Mouse (Mus musculus): ENCODE results near the gene Lrp8. TPM values are rescaled to one million over a fixed set of nuclear protein-coding genes. Genes with fewer than 3 reads are reported as not detected.

Gene Lrp8
- total RNA-seq, 1 experiment: 8.3 TPM

- Histone ChIP-seq H3K4me1 (ENCODE audit: control insufficient read depth in 2 of 2, insufficient read depth in 2 of 2, low read length in 2 of 2, poor library complexity in 1 of 2) (peaks cover 0 to 2% of the 10 kb centered on the region in 2 experiments; a peak in 1 of 4 replicates), H3K4me3 (ENCODE audit: insufficient read depth in 1 of 2, low read depth in 1 of 2, low read length in 2 of 2, poor library complexity in 1 of 2, severe bottlenecking in 1 of 2) (peak overlapping the region; percentile 60 to 78), H3K27ac (ENCODE audit: insufficient read depth, low read depth, low read length, poor library complexity, severe bottlenecking) (no peak overlapping the region), H3K36me3 (ENCODE audit: control insufficient read depth, insufficient read depth, low read length, poor library complexity, severe bottlenecking) (no peaks in the 10 kb centered on the region), H3K9ac (ENCODE audit: insufficient read depth, low read depth, low read length, poor library complexity, severe bottlenecking) (peak overlapping the region; percentile 62), H3K9me3 (ENCODE audit: control insufficient read depth, insufficient read depth, low read depth, low read length) (no peaks in the 10 kb centered on the region)
- in situ Hi-C loops (cut with MboI; ENCODE audit: low sequenced_read_pairs in 2 of 2, unreplicated experiment in 2 of 2): no loop called here
- TF ChIP-seq ZNF384 (IDR thresholded peaks at IDR 0.05; ENCODE audit: low read depth, low read length) (no peak), ZC3H11A (IDR thresholded peaks at IDR 0.05; ENCODE audit: borderline replicate concordance, low read depth, low read length) (no peak), CHD2 (IDR thresholded peaks at IDR 0.05; ENCODE audit: low read depth, low read length) (no peak), HCFC1 (IDR thresholded peaks at IDR 0.05; ENCODE audit: borderline replicate concordance, insufficient read depth, low read length) (no peak), MAFK (IDR thresholded peaks at IDR 0.05; ENCODE audit: insufficient read depth, low read depth, low read length) (no peak)
- DNase-seq (ENCODE audit: low read depth, low spot score): no peak
Observed at GRCm38 (mm10) chr4:107822936-107823411, 20.9 kb downstream of the Lrp8 start.

DNA sequence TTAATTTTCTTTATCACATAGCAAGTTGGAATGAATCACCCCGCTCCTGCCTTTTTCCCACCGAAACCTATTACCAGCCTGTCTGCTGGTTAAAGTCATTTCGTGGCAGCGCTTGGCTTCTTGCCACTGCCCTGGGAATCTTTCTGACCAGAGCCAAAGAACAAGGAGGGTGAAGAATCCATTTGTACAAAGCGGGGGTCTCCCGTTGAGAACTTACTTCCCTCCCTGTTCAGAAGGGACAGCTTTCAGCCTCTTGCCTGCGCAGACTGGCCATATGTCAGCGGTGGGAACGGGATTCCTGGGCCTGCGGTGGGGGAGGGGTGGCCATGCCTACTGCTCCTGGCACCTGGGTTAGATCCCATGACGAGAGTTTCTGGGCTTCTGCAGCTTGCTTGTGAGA, 21.4 kb downstream of the Lrp8 start:
- Histone ChIP-seq H3K9ac (ENCODE audit: insufficient read depth, low read depth, low read length, poor library complexity, severe bottlenecking) (no peak overlapping the region), H3K27ac (ENCODE audit: insufficient read depth, low read depth, low read length, poor library complexity, severe bottlenecking) (no peak overlapping the region), H3K4me1 (ENCODE audit: control insufficient read depth in 2 of 2, insufficient read depth in 2 of 2, low read length in 2 of 2, poor library complexity in 1 of 2) (peaks cover 0 to 2% of the 10 kb centered on the region in 2 experiments; a peak in 1 of 4 replicates), H3K36me3 (ENCODE audit: control insufficient read depth, insufficient read depth, low read length, poor library complexity, severe bottlenecking) (no peaks in the 10 kb centered on the region), H3K4me3 (ENCODE audit: insufficient read depth in 1 of 2, low read depth in 1 of 2, low read length in 2 of 2, poor library complexity in 1 of 2, severe bottlenecking in 1 of 2) (no peak overlapping the region), H3K9me3 (ENCODE audit: control insufficient read depth, insufficient read depth, low read depth, low read length) (no peaks in the 10 kb centered on the region)
- in situ Hi-C loops (cut with MboI; ENCODE audit: low sequenced_read_pairs in 2 of 2, unreplicated experiment in 2 of 2): no loop called here
- TF ChIP-seq MAFK (IDR thresholded peaks at IDR 0.05; ENCODE audit: insufficient read depth, low read depth, low read length) (no peak), ZNF384 (IDR thresholded peaks at IDR 0.05; ENCODE audit: low read depth, low read length) (no peak), CHD2 (IDR thresholded peaks at IDR 0.05; ENCODE audit: low read depth, low read length) (no peak), HCFC1 (IDR thresholded peaks at IDR 0.05; ENCODE audit: borderline replicate concordance, insufficient read depth, low read length) (no peak), ZC3H11A (IDR thresholded peaks at IDR 0.05; ENCODE audit: borderline replicate concordance, low read depth, low read length) (no peak)
- DNase-seq (ENCODE audit: low read depth, low spot score): no peak

DNA sequence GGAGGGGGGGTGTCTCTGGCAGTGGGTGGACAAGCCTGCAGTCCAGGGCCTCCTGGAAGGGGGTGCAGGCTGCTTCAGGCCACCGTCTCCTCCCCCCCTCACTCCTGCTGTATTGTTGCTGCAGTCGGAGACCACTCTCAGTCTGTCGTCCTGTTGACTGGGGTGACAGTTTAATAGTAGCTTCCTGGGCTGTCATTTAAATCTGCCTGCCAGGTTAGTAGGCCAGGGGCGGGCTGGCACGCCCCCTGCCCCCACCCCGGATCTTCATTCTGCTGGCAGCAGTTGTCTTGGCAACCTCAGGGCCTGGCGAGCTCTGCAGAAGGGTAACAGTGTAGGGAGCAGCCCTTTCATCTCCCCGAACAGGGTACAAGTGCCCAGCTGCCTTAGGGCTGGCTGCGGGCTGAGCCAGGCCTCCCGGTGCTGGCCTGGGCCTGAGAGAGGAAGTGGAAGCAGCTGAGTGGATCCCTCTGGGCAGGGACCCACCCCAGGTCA, 26.7 kb downstream of the Lrp8 start:
- H3K4me1 ChIP-seq (ENCODE audit: control insufficient read depth in 2 of 2, insufficient read depth in 2 of 2, low read length in 2 of 2, poor library complexity in 1 of 2): no peaks in the 10 kb centered on the region; a peak in 1 of 4 replicates
- no peak for DNase-seq (ENCODE audit: low read depth, low spot score)
- H3K9me3 ChIP-seq (ENCODE audit: control insufficient read depth, insufficient read depth, low read depth, low read length): no peaks in the 10 kb centered on the region
- TF ChIP-seq MAFK (IDR thresholded peaks at IDR 0.05; ENCODE audit: insufficient read depth, low read depth, low read length): no peak
- no peak for TF ChIP-seq ZC3H11A (IDR thresholded peaks at IDR 0.05; ENCODE audit: borderline replicate concordance, low read depth, low read length)
- TF ChIP-seq HCFC1 (IDR thresholded peaks at IDR 0.05; ENCODE audit: borderline replicate concordance, insufficient read depth, low read length): no peak
- no peak for TF ChIP-seq ZNF384 (IDR thresholded peaks at IDR 0.05; ENCODE audit: low read depth, low read length)
- TF ChIP-seq CHD2 (IDR thresholded peaks at IDR 0.05; ENCODE audit: low read depth, low read length): no peak
- H3K9ac ChIP-seq (ENCODE audit: insufficient read depth, low read depth, low read length, poor library complexity, severe bottlenecking): no peak overlapping the region
- no peak overlapping the region for H3K27ac ChIP-seq (ENCODE audit: insufficient read depth, low read depth, low read length, poor library complexity, severe bottlenecking)
- in situ Hi-C loops (cut with MboI; ENCODE audit: low sequenced_read_pairs in 2 of 2, unreplicated experiment in 2 of 2): no loop called here
- H3K36me3 ChIP-seq (ENCODE audit: control insufficient read depth, insufficient read depth, low read length, poor library complexity, severe bottlenecking): no peaks in the 10 kb centered on the region
- H3K4me3 ChIP-seq (ENCODE audit: insufficient read depth in 1 of 2, low read depth in 1 of 2, low read length in 2 of 2, poor library complexity in 1 of 2, severe bottlenecking in 1 of 2): no peak overlapping the region

- H3K9ac ChIP-seq (ENCODE audit: insufficient read depth, low read depth, low read length, poor library complexity, severe bottlenecking): no peak overlapping the region
Observed at GRCm38 (mm10) chr4:107829675-107830074, 27.6 kb downstream of the Lrp8 start.

More at GRCm38 (mm10) chr4:107829675-107830074, 27.6 kb downstream of the Lrp8 start:
- TF ChIP-seq ZNF384 (IDR thresholded peaks at IDR 0.05; ENCODE audit: low read depth, low read length) (no peak), ZC3H11A (IDR thresholded peaks at IDR 0.05; ENCODE audit: borderline replicate concordance, low read depth, low read length) (no peak), CHD2 (IDR thresholded peaks at IDR 0.05; ENCODE audit: low read depth, low read length) (no peak), MAFK (IDR thresholded peaks at IDR 0.05; ENCODE audit: insufficient read depth, low read depth, low read length) (no peak), HCFC1 (IDR thresholded peaks at IDR 0.05; ENCODE audit: borderline replicate concordance, insufficient read depth, low read length) (no peak)
- Histone ChIP-seq H3K9me3 (ENCODE audit: control insufficient read depth, insufficient read depth, low read depth, low read length) (no peaks in the 10 kb centered on the region), H3K27ac (ENCODE audit: insufficient read depth, low read depth, low read length, poor library complexity, severe bottlenecking) (no peak overlapping the region), H3K4me1 (ENCODE audit: control insufficient read depth in 2 of 2, insufficient read depth in 2 of 2, low read length in 2 of 2, poor library complexity in 1 of 2) (peaks cover 0 to 3% of the 10 kb centered on the region in 2 experiments; a peak in 1 of 4 replicates), H3K36me3 (ENCODE audit: control insufficient read depth, insufficient read depth, low read length, poor library complexity, severe bottlenecking) (no peaks in the 10 kb centered on the region), H3K4me3 (ENCODE audit: insufficient read depth in 1 of 2, low read depth in 1 of 2, low read length in 2 of 2, poor library complexity in 1 of 2, severe bottlenecking in 1 of 2) (no peak overlapping the region)
- no peak for DNase-seq (ENCODE audit: low read depth, low spot score)
- in situ Hi-C loops (cut with MboI; ENCODE audit: low sequenced_read_pairs in 2 of 2, unreplicated experiment in 2 of 2): no loop called here
